Mouse (Mus musculus) heart, embryonic 11.5 days (tissue): Measurements from ENCODE around the gene Hist1h4k. TPM values are rescaled to one million over a fixed set of nuclear protein-coding genes. Genes with fewer than 3 reads are reported as not detected.
"Not testable (repeated sequence)": the region's sequence is repeated elsewhere in the genome, so short reads cannot be mapped to it uniquely, and the experiment has no call there.

ENCODE experiments used
- ATAC-seq: fragments of 200-750 bp; cut with Nextera tagmentation; replicated peaks from 2 replicates; pipeline ENCODE4 v1.8.0; 2017; ENCODE audit warnings: moderate library complexity; ENCODE audit not compliant: insufficient number of reproducible peaks, low FRiP score, low TSS enrichment
- H3K27ac ChIP-seq: fragments of 300-500 bp; sonication (generic); 2 replicates; pipeline ENCODE4 v1.5.1; 2014; ENCODE audit warnings: mild to moderate bottlenecking, low read depth, low read length
- H3K27me3 ChIP-seq: fragments of 300-500 bp; sonication (generic); 2 replicates; pipeline ENCODE4 v1.6.1; 2014; ENCODE audit warnings: mild to moderate bottlenecking, low read length, mixed read lengths; ENCODE audit not compliant: control insufficient read depth, insufficient read depth
- H3K36me3 ChIP-seq: fragments of 300-500 bp; sonication (generic); 2 replicates; pipeline ENCODE4 v1.6.1; 2014; ENCODE audit warnings: mild to moderate bottlenecking, low read length, moderate library complexity, mixed read lengths; ENCODE audit not compliant: control insufficient read depth, insufficient read depth
- H3K4me1 ChIP-seq: fragments of 300-500 bp; sonication (generic); 2 replicates; pipeline ENCODE4 v1.6.1; 2014; ENCODE audit warnings: low read length; ENCODE audit not compliant: control insufficient read depth, insufficient read depth
- H3K4me2 ChIP-seq: fragments of 300-500 bp; sonication (generic); 2 replicates; pipeline ENCODE4 v1.6.1; 2014; ENCODE audit warnings: mild to moderate bottlenecking, moderate library complexity
- H3K4me3 ChIP-seq: fragments of 300-500 bp; sonication (generic); 2 replicates; pipeline ENCODE4 v1.5.1; 2014; ENCODE audit warnings: low read depth, low read length
- H3K9ac ChIP-seq: fragments of 300-500 bp; sonication (generic); 2 replicates; pipeline ENCODE4 v1.6.1; 2014; ENCODE audit warnings: mild to moderate bottlenecking, low read depth, low read length, moderate library complexity
- H3K9me3 ChIP-seq: fragments of 300-500 bp; sonication (generic); replicated peaks from 2 replicates; pipeline ENCODE4 v1.6.1; 2016; ENCODE audit warnings: low read length; ENCODE audit not compliant: control insufficient read depth
- WGBS: fragments of 180-500 bp; shearing (Covaris S2); extraction: QIAGEN DNeasy Blood & Tissue Kit; methylation state at CpG from one replicate; pipeline ENCODE4 v1.1.7; 2014; ENCODE audit not compliant: insufficient replicate concordance; 5-methylcytosine and 5-hydroxymethylcytosine counted together
- polyA plus RNA-seq: library from polyadenylated mRNA; unstranded; fragments of >200 nt; fragmentation: Nextera tagmentation; extraction: Ambion mirVana; gene quantifications from 2 replicates; pipeline ENCODE4 v1.2.1, GENCODE M21; 2014

The Hist1h4k gene
- polyA plus RNA-seq, 1 experiment from 2014 or later: not detected

GRCm38 (mm10) chr13:21751827-21752226 is 1.5 kb upstream of the Hist1h4k start:
- ATAC-seq: no peak
- no peaks in the 10 kb centered on the region for H3K36me3 ChIP-seq
- peak overlapping the region; percentile 85 for H3K27ac ChIP-seq
- peaks cover 13% of the 10 kb centered on the region for H3K4me1 ChIP-seq
- H3K9me3 ChIP-seq: no peaks in the 10 kb centered on the region
- WGBS: 39% methylated on average over 3 of the region's 3 CpGs
- no peak overlapping the region for H3K4me3 ChIP-seq
- H3K27me3 ChIP-seq: no peaks in the 10 kb centered on the region
- peak overlapping the region; percentile 62; the same call in 1 of the 2 replicates for H3K4me2 ChIP-seq
- peak overlapping the region; percentile 22; the same call in 1 of the 2 replicates for H3K9ac ChIP-seq

- Histone ChIP-seq H3K27ac (peak overlapping the region; percentile 85; the same call in 1 of the 2 replicates), H3K36me3 (no peaks in the 10 kb centered on the region), H3K9me3 (no peaks in the 10 kb centered on the region), H3K4me1 (peaks cover 13% of the 10 kb centered on the region), H3K27me3 (no peaks in the 10 kb centered on the region), H3K4me3 (no peak overlapping the region), H3K4me2 (no peak overlapping the region), H3K9ac (no peak overlapping the region; the same call in 1 of the 2 replicates)
- ATAC-seq: no peak
Observed at GRCm38 (mm10) chr13:21751417-21751816, 1.1 kb upstream of the Hist1h4k start.

GRCm38 (mm10) chr13:21749387-21750158 is 732 bp downstream of the Hist1h4k start:
- Histone ChIP-seq H3K9me3 (no peaks in the 10 kb centered on the region), H3K27me3 (no peaks in the 10 kb centered on the region)
- WGBS: 6% methylated on average over 5 of the region's 5 CpGs

GRCm38 (mm10) chr13:21745006-21745405 is 5.3 kb downstream of the Hist1h4k start:
- H3K27ac ChIP-seq: no peak overlapping the region
- H3K9me3 ChIP-seq: no peaks in the 10 kb centered on the region
- no peak overlapping the region for H3K4me3 ChIP-seq
- H3K4me2 ChIP-seq: no peak overlapping the region
- no peak for ATAC-seq
- WGBS: 77% methylated on average over 1 of the region's 1 CpGs
- H3K27me3 ChIP-seq: no peaks in the 10 kb centered on the region
- H3K36me3 ChIP-seq: no peaks in the 10 kb centered on the region
- H3K4me1 ChIP-seq: peaks cover 3% of the 10 kb centered on the region; the same call in 1 of the 2 replicates
- no peak overlapping the region for H3K9ac ChIP-seq

More at GRCm38 (mm10) chr13:21749387-21750158, 732 bp downstream of the Hist1h4k start:
- Histone ChIP-seq H3K36me3 (no peaks in the 10 kb centered on the region), H3K4me1 (peaks cover 13% of the 10 kb centered on the region), H3K27ac (peak overlapping the region; percentile 79), H3K4me3 (peak overlapping the region; percentile 57), H3K9ac (peak overlapping the region; percentile 72), H3K4me2 (peak overlapping the region; percentile 79)
- no peak for ATAC-seq

GRCm38 (mm10) chr13:21734906-21735767 is 15.2 kb downstream of the Hist1h4k start, which contains the start of gene Hist1h4j:
Gene Hist1h4j, plus strand, starts transcription at chr13:21735064.
- not testable (repeated sequence) for H3K9me3 ChIP-seq, H3K4me1 ChIP-seq, H3K27me3 ChIP-seq, H3K36me3 ChIP-seq
- peak; percentile 91 for ATAC-seq
- Histone ChIP-seq H3K4me2 (peak within 1 kb of the TSS; percentile 78), H3K9ac (peak within 1 kb of the TSS; percentile 79), H3K27ac (peak within 1 kb of the TSS; percentile 95), H3K4me3 (peak within 1 kb of the TSS; percentile 51)
- under 1% methylated on average over 39 of the region's 56 CpGs for WGBS

GRCm38 (mm10) chr13:21734010-21734905 is 16.0 kb downstream of the Hist1h4k start:
- under 1% methylated on average over 21 of the region's 21 CpGs for WGBS
- H3K36me3 ChIP-seq: no peaks in the 10 kb centered on the region
- H3K27ac ChIP-seq: peak overlapping the region; percentile 95
- ATAC-seq: peak; percentile 69
- H3K4me3 ChIP-seq: peak overlapping the region; percentile 51
- no peaks in the 10 kb centered on the region for H3K27me3 ChIP-seq
- H3K9me3 ChIP-seq: no peaks in the 10 kb centered on the region
- H3K9ac ChIP-seq: peak overlapping the region; percentile 79
- H3K4me2 ChIP-seq: peak overlapping the region; percentile 78
- H3K4me1 ChIP-seq: no peaks in the 10 kb centered on the region

GRCm38 (mm10) chr13:21733466-21733865 is 16.8 kb downstream of the Hist1h4k start:
- ATAC-seq: 0 out of 2 replicates have a peak, but pooled peaks have one; percentile 25
- H3K36me3 ChIP-seq: no peaks in the 10 kb centered on the region
- no peaks in the 10 kb centered on the region for H3K27me3 ChIP-seq
- peak overlapping the region; percentile 1; the same call in 1 of the 2 replicates for H3K9ac ChIP-seq
- no peak overlapping the region for H3K4me3 ChIP-seq
- 57% methylated on average over 5 of the region's 5 CpGs for WGBS
- H3K4me1 ChIP-seq: no peaks in the 10 kb centered on the region
- no peak overlapping the region for H3K27ac ChIP-seq
- no peaks in the 10 kb centered on the region for H3K9me3 ChIP-seq
- H3K4me2 ChIP-seq: no peak overlapping the region

GRCm38 (mm10) chr13:21729544-21729943 is 20.8 kb downstream of the Hist1h4k start:
- no peaks in the 10 kb centered on the region for H3K4me1 ChIP-seq
- WGBS: 68% methylated on average over 1 of the region's 1 CpGs
- no peaks in the 10 kb centered on the region for H3K27me3 ChIP-seq
- H3K36me3 ChIP-seq: no peaks in the 10 kb centered on the region
- H3K4me2 ChIP-seq: no peak overlapping the region
- no peak overlapping the region for H3K9ac ChIP-seq
- no peaks in the 10 kb centered on the region for H3K9me3 ChIP-seq
- no peak overlapping the region for H3K4me3 ChIP-seq
- no peak for ATAC-seq
- no peak overlapping the region for H3K27ac ChIP-seq
